Mouse (Mus musculus) lung, embryonic 14.5 days (tissue): ENCODE data around the gene Gadd45b. TPM values are rescaled to one million over a fixed set of nuclear protein-coding genes. Genes with fewer than 3 reads are reported as not detected.

Source experiments
- ATAC-seq: fragments of 200-750 bp; cut with Nextera tagmentation; 2 replicates; pipeline ENCODE4 v1.8.0; 2017; ENCODE audit warnings: mild to moderate bottlenecking, moderate TSS enrichment, moderate library complexity; ENCODE audit not compliant: insufficient read depth
- DNase-seq: peaks from one replicate; pipeline ENCODE4 v3.0.0-alpha.2; 2015
- H3K27ac ChIP-seq: fragments of 300-500 bp; sonication (generic); 2 replicates; pipeline ENCODE4 v1.5.1; 2014; ENCODE audit warnings: low read depth, mild to moderate bottlenecking, moderate library complexity
- H3K27me3 ChIP-seq: fragments of 300-500 bp; sonication (generic); 2 replicates; pipeline ENCODE4 v1.6.1; 2014; ENCODE audit warnings: low read length, control low read depth; ENCODE audit not compliant: insufficient read depth
- H3K36me3 ChIP-seq: fragments of 300-500 bp; sonication (generic); 2 replicates; pipeline ENCODE4 v1.6.1; 2014; ENCODE audit warnings: control low read depth; ENCODE audit not compliant: insufficient read depth
- H3K4me1 ChIP-seq: fragments of 300-500 bp; sonication (generic); 2 replicates; pipeline ENCODE4 v1.6.1; 2014; ENCODE audit warnings: antibody characterized with exemption, control low read depth; ENCODE audit not compliant: insufficient read depth
- H3K4me2 ChIP-seq: fragments of 300-500 bp; sonication (generic); 2 replicates; pipeline ENCODE4 v1.6.1; 2014; ENCODE audit warnings: mild to moderate bottlenecking
- H3K4me3 ChIP-seq: fragments of 300-500 bp; sonication (generic); 2 replicates; pipeline ENCODE4 v1.5.1; 2014; ENCODE audit warnings: low read depth, low read length
- H3K9ac ChIP-seq: fragments of 300-500 bp; sonication (generic); 2 replicates; pipeline ENCODE4 v1.6.1; 2014
- H3K9me3 ChIP-seq: fragments of 300-500 bp; sonication (generic); 2 replicates; pipeline ENCODE4 v1.6.1; 2016; ENCODE audit warnings: low read depth, low read length, control low read depth
- CTCF ChIP-seq: IDR thresholded peaks from 2 replicates; pipeline ENCODE4 v1.5.1; 2016; ENCODE audit warnings: antibody characterized with exemption, low read depth
- WGBS: fragments of 180-500 bp; shearing (Covaris S2); extraction: QIAGEN DNeasy Blood & Tissue Kit; methylation state at CpG from one replicate; pipeline ENCODE4 v1.1.7; 2014; 5-methylcytosine and 5-hydroxymethylcytosine counted together
- polyA plus RNA-seq: library from polyadenylated mRNA; unstranded; fragments of >200 nt; fragmentation: Nextera tagmentation; extraction: Ambion mirVana; gene quantifications from 2 replicates; pipeline ENCODE4 v1.2.1, GENCODE M21; 2014

The Gadd45b gene
- polyA plus RNA-seq, 1 experiment from 2014 or later, result 18.3 TPM

DNA sequence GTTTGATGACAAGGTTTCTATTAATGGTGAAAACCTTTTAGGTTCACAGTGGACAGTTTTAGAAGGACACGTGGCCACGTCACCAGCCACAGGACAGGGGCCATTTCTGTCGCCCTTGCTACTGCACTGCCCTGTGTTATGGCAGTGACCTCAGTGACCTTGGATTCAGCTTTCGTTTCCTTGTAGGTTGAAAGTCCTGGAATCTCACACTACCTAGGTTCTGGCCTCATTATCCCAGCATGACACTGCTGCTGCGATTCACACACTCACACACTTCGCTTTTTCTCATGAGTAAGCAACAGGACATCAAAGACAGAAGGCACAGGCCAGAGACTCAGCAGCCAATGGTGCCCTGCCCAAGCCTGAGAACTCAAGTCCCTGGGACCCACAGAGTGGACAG, 27.0 kb downstream of the Gadd45b start:
- Histone ChIP-seq H3K4me1 (peaks cover 19% of the 10 kb centered on the region), H3K27ac (no peak overlapping the region), H3K4me2 (no peak overlapping the region), H3K4me3 (no peak overlapping the region), H3K9me3 (no peaks in the 10 kb centered on the region), H3K9ac (no peak overlapping the region), H3K27me3 (no peaks in the 10 kb centered on the region), H3K36me3 (no peaks in the 10 kb centered on the region)
- DNase-seq (no peak), ATAC-seq (no peak)
- no peak for TF ChIP-seq CTCF
- WGBS, result 75% methylated on average over 6 of the region's 6 CpGs

- Histone ChIP-seq H3K27ac (no peak overlapping the region), H3K4me1 (peaks cover 27% of the 10 kb centered on the region), H3K4me3 (no peak overlapping the region), H3K27me3 (no peaks in the 10 kb centered on the region), H3K4me2 (no peak overlapping the region), H3K9me3 (no peaks in the 10 kb centered on the region), H3K9ac (no peak overlapping the region), H3K36me3 (no peaks in the 10 kb centered on the region)
- ATAC-seq (no peak), DNase-seq (no peak)
- no peak for TF ChIP-seq CTCF
- WGBS, result 76% methylated on average over 4 of the region's 4 CpGs
Measured at GRCm38 (mm10) chr10:80957791-80958190, 27.9 kb downstream of the Gadd45b start.

DNA sequence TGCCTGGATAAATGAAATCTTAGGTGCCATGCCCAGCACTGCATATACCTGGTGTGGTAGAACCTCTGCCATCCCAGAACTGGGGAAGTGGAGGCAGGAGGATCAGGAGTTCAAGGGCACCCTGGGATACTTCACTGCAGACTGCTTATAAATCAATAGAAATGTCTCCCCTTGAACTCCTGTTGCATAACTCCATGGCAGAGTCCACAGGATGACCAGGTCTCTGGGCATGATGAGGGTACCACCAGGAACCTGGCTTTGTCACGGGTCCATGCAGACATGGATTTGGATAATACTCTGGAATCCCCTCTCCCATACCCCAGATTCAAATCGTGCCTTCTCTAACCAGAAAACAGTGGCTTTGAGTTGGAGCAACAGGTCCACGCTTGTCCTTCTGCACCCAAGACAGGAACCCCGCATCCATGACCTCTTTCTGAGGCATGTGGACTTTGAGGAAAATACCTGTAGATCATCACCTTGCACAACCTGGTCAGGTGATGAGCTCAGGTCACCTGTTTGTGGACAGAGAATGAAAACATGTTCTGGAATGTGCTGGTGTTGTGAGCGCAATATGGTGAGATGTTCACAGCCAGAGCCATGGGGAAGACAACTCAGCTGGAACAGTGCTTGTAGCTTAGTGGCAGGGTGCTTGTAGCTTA, 29.2 kb downstream of the Gadd45b start:
- DNase-seq (no peak), ATAC-seq (no peak)
- no peak overlapping the region for H3K4me3 ChIP-seq
- H3K9me3 ChIP-seq, result no peaks in the 10 kb centered on the region
- peaks cover 40% of the 10 kb centered on the region for H3K4me1 ChIP-seq
- H3K9ac ChIP-seq, result no peak overlapping the region
- H3K27ac ChIP-seq, result no peak overlapping the region
- H3K36me3 ChIP-seq, result no peaks in the 10 kb centered on the region
- TF ChIP-seq CTCF, result no peak
- no peaks in the 10 kb centered on the region for H3K27me3 ChIP-seq
- no peak overlapping the region for H3K4me2 ChIP-seq
- 93% methylated on average over 5 of the region's 5 CpGs for WGBS

DNA sequence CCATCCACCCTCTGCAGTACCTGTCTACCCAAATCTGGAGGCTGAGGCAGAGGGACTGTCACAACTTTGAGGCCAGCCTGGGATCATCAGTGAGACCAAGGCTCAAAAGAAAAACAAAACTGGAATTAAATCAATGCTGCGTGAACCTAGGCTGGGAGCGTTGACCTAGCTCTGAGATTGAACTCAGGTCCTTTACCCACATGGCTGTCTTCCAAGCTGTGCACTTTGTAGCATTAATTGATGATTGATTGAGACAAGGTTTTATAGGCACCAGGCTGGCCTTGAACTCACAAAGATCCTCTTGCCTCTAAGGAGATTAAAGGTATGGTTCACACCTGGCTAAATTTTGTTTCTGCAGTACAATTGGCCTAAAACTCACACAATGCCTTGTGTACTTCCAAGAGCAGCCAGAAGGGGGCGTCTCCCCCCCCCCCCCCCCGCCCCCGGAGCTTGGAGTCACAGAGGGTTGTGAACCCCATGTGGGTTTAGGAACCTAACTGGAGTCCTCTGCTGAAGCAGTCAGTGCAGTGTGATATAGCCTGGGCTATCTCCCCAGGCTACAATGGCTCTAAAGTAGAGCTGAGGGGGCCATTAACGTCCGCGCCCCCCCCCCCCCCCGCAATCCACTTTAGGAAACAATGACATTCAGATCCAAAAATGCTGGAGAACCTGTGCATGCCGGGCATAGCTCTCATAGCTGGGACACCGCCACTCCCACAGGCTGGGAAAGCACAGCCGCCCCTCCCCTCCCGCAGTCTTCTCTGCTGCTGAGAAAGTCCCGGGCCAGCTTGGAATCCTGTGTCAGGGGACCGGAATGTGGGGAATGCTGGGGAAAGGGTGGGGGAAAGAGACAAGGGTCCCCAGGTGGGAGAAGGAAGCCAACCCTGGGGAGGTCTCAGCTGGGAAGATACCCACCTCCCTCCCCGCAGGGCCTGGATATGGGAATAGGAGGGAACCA, 31.0 kb downstream of the Gadd45b start:
- H3K9me3 ChIP-seq, result no peaks in the 10 kb centered on the region
- whole genome bisulfite sequencing, result 16% methylated on average over 12 of the region's 16 CpGs
- H3K36me3 ChIP-seq, result no peaks in the 10 kb centered on the region
- peak; percentile 69 for ATAC-seq
- no peaks in the 10 kb centered on the region for H3K27me3 ChIP-seq
- DNase-seq, result peak; percentile 85
- H3K4me1 ChIP-seq, result peaks cover 43% of the 10 kb centered on the region
- no peak overlapping the region for H3K9ac ChIP-seq
- peak overlapping the region; percentile 44 for H3K4me2 ChIP-seq
- peak overlapping the region; percentile 95 for H3K27ac ChIP-seq
- peak; percentile 57 for TF ChIP-seq CTCF
- H3K4me3 ChIP-seq, result no peak overlapping the region

DNA sequence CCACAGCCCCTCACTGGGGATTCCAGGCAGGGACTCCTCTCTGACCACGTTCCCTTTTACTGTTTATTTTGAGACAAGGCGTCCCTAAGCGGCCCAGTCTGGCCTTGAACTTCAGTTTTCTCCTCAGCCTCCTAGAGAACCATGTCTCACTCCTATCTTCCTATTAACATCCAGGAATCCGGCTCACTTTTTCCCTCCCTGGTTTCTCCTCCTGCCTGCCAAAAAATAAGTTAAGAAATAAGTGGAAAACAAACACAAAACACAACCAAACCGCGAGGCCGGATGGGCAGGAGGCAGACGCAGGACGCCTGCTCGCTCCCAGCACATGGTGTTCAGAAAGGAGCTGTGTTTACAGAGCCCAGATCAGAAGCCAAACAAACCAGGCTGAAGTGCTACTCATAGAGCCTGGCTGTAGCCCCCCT, 32.2 kb downstream of the Gadd45b start:
- peaks cover 49% of the 10 kb centered on the region for H3K4me1 ChIP-seq
- no peak for TF ChIP-seq CTCF
- no peak overlapping the region for H3K4me3 ChIP-seq
- H3K4me2 ChIP-seq, result 0 out of 2 replicates have a peak overlapping the region, but pooled peaks have one; percentile 15
- H3K36me3 ChIP-seq, result no peaks in the 10 kb centered on the region
- peak; percentile 29; the same call in 1 of the 2 replicates for ATAC-seq
- DNase-seq, result peak; percentile 78
- no peaks in the 10 kb centered on the region for H3K27me3 ChIP-seq
- WGBS, result 8% methylated on average over 10 of the region's 10 CpGs
- peak overlapping the region; percentile 95 for H3K27ac ChIP-seq
- no peak overlapping the region for H3K9ac ChIP-seq
- H3K9me3 ChIP-seq, result no peaks in the 10 kb centered on the region

DNA sequence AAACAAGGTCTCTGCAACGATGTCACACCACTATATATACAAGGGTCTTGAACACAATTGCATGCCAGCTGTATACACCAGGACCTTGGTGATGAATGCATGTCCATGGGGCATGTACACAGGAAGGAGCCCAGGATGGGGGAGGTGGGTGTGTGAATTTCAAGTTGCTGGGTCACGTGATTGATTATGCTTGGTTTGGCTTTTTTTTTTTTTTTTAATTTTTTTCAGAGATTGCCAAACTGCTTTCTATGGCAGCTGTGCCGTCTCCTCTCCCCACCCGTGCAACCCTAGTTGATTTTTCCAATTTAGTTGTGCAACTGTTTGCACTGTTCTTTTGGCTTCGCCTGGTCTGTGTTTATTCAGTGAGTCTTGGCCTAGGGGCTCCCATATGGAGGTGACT, 32.7 kb downstream of the Gadd45b start:
- Histone ChIP-seq H3K27me3 (no peaks in the 10 kb centered on the region), H3K4me2 (0 out of 2 replicates have a peak overlapping the region, but pooled peaks have one; percentile 15), H3K9me3 (no peaks in the 10 kb centered on the region), H3K9ac (no peak overlapping the region; the same call in 1 of the 2 replicates), H3K4me3 (no peak overlapping the region), H3K27ac (peak overlapping the region; percentile 95), H3K36me3 (no peaks in the 10 kb centered on the region), H3K4me1 (peaks cover 54% of the 10 kb centered on the region)
- WGBS, result 26% methylated on average over 5 of the region's 5 CpGs
- no peak for TF ChIP-seq CTCF
- ATAC-seq (0 out of 2 replicates have a peak, but pooled peaks have one; percentile 8), DNase-seq (peak; percentile 67)
